Mouse (Mus musculus) thymus, adult 2 months (tissue): ENCODE measurements around the gene Stk11ip.

ENCODE experiments used
- CTCF ChIP-seq: fragments of 200-500 bp; IDR thresholded peaks from 2 replicates; pipeline ENCODE4 v1.5.1; 2012; ENCODE audit warnings: mild to moderate bottlenecking, control low read depth, low read length, moderate library complexity, borderline replicate concordance; ENCODE audit not compliant: control insufficient read depth, poor library complexity, insufficient read depth; ENCODE audit errors: extremely low read depth
- POLR2A ChIP-seq: fragments of 200-500 bp; IDR thresholded peaks from 2 replicates; pipeline ENCODE4 v1.6.1; 2012; ENCODE audit warnings: mild to moderate bottlenecking, low read length, control low read depth, moderate library complexity; ENCODE audit not compliant: control insufficient read depth, poor library complexity, insufficient read depth; ENCODE audit errors: extremely low read depth

DNA sequence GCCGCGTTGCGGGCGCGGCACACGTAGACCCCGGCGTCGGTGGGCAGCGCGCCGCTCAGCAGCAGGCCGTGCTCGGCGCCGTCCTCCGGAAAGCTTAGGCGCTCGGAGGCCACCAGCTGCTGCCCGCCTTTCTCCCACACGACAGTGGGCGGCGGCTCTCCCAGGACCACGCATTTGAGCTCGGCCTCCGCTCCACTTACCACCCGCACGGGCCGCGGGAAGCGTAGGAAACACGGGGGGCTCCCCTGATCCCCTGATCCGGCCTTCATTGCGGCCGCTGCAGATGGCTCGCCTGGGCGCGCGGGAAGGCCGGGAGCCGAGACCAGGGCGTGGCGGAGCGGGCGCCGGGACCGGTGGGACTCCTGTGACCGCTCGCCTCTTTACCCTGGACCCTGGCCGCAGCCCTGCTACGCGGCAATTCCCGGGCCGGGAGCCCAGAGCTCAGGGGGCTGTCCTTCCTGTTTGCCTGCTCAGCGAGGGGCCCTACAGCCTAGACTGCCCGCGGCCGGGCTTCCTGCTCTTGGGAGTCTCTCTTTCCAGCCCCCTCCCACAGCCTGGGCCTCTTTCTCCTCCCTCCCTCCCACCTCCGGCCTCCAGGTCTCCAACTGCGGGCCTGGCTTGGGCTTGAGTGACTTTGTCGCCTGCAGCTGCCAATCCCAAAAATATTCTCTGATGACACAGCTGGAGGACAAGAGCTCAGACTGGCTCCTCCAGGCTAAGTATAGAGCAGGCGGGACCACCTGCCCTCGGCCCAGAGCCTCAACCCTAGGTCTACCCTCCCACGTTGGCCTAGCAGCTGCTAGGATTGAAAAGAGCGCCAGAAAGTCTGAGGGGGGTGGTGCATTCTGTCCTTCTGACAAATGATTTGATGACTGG, 15.1 kb upstream of the Stk11ip start, which contains the start of gene Obsl1:
- TF ChIP-seq POLR2A (no peak), CTCF (no peak)
